Mouse (Mus musculus) kidney, embryonic 16.5 days (tissue): ENCODE results near the gene Cbx6. TPM values are rescaled to one million over a fixed set of nuclear protein-coding genes. Genes with fewer than 3 reads are reported as not detected.

Experiments
- ATAC-seq: fragments of 200-750 bp; cut with Nextera tagmentation; 2 replicates; pipeline ENCODE4 v1.8.0; 2017; ENCODE audit warnings: moderate TSS enrichment; ENCODE audit not compliant: low FRiP score, low TSS enrichment
- H3K27ac ChIP-seq: fragments of 300-500 bp; sonication (generic); 2 replicates; pipeline ENCODE4 v1.5.1; 2014; ENCODE audit warnings: low read length
- H3K27me3 ChIP-seq: fragments of 300-500 bp; sonication (generic); 2 replicates; pipeline ENCODE4 v1.6.1; 2014; ENCODE audit warnings: low read length, control low read depth, mixed read lengths; ENCODE audit not compliant: insufficient read depth
- H3K36me3 ChIP-seq: fragments of 300-500 bp; sonication (generic); 2 replicates; pipeline ENCODE4 v1.6.1; 2014; ENCODE audit warnings: low read length, control low read depth, mixed read lengths; ENCODE audit not compliant: insufficient read depth
- H3K4me1 ChIP-seq: fragments of 300-500 bp; sonication (generic); 2 replicates; pipeline ENCODE4 v1.6.1; 2014; ENCODE audit warnings: low read length, control low read depth, mixed read lengths; ENCODE audit not compliant: insufficient read depth
- H3K4me2 ChIP-seq: fragments of 300-500 bp; sonication (generic); replicated peaks from 2 replicates; pipeline ENCODE4 v1.6.1; 2014; ENCODE audit warnings: low read depth, low read length
- H3K4me3 ChIP-seq: fragments of 300-500 bp; sonication (generic); 2 replicates; pipeline ENCODE4 v1.5.1; 2014; ENCODE audit warnings: mild to moderate bottlenecking, low read length
- H3K9ac ChIP-seq: fragments of 300-500 bp; sonication (generic); replicated peaks from 2 replicates; pipeline ENCODE4 v1.6.1; 2014; ENCODE audit warnings: low read length
- H3K9me3 ChIP-seq: fragments of 300-500 bp; sonication (generic); 2 replicates; pipeline ENCODE4 v1.6.1; 2016; ENCODE audit warnings: low read length, control low read depth
- WGBS: fragments of 180-500 bp; shearing (Covaris S2); extraction: QIAGEN DNeasy Blood & Tissue Kit; methylation state at CpG from one replicate; pipeline ENCODE4 v1.1.7; 2014; 5-methylcytosine and 5-hydroxymethylcytosine counted together
- polyA plus RNA-seq: library from polyadenylated mRNA; unstranded; fragments of >200 nt; fragmentation: Nextera tagmentation; extraction: Ambion mirVana; gene quantifications from 2 replicates; pipeline ENCODE4 v1.2.1, GENCODE M21; 2015

Cbx6 gene
- 52.1 and 58.8 TPM in 2 replicates for polyA plus RNA-seq

GRCm38 (mm10) chr15:79834130-79834880, at the start of gene Cbx6, which contains the start of gene Npcd:
TSS of gene Cbx6 (minus strand) at chr15:79834688.
TSS of gene Npcd (minus strand) at chr15:79834237.
- peaks cover 42% of the 10 kb centered on the region for H3K4me1 ChIP-seq
- peak within 1 kb of the TSS; percentile 84 for H3K4me3 ChIP-seq
- under 1% methylated on average over 58 of the region's 58 CpGs for WGBS

DNA sequence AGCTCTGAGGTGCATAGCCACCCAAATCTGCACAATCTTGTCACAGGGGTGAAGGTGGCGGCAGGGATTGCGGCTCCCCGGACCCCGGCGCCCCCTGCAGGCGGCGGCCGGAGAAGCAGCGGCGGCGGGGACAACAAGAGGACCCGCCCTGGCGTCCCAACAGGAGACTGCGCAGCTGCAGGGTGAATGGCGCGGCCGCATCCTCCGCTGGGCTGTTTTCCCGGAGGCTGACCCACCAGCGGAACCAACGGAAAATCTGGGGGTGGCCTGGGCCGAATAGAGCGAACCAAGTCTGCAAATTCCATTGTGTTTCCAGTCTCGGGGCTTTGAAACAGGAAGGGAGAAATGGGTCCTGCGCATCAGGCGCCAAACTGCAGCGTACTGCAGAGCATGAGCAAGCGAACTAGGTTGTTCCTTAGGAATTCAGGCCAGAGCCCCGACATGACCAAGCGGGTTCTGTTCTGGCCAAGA, 48.9 kb upstream of the Cbx6 start:
- H3K4me1 ChIP-seq = peaks cover 21% of the 10 kb centered on the region; the same call in 1 of the 2 replicates
- peak overlapping the region; percentile 78 for H3K4me2 ChIP-seq
- ATAC-seq = peak; percentile 91
- H3K36me3 ChIP-seq = no peaks in the 10 kb centered on the region
- H3K27me3 ChIP-seq = no peaks in the 10 kb centered on the region
- H3K27ac ChIP-seq = peak overlapping the region; percentile 94
- WGBS = under 1% methylated on average over 30 of the region's 30 CpGs
- H3K9me3 ChIP-seq = no peaks in the 10 kb centered on the region
- peak overlapping the region; percentile 53 for H3K4me3 ChIP-seq
- peak overlapping the region; percentile 71 for H3K9ac ChIP-seq

More at GRCm38 (mm10) chr15:79834130-79834880, at the start of gene Cbx6, which contains the start of gene Npcd:
- Histone ChIP-seq H3K27me3 (no peaks in the 10 kb centered on the region), H3K9me3 (no peaks in the 10 kb centered on the region), H3K9ac (peak within 1 kb of the TSS; percentile 93), H3K27ac (peak within 1 kb of the TSS; percentile 94), H3K4me2 (peak within 1 kb of the TSS; percentile 97), H3K36me3 (peaks cover 7% of the 10 kb centered on the region; the same call in 1 of the 2 replicates)
- ATAC-seq = peak; percentile 88

DNA sequence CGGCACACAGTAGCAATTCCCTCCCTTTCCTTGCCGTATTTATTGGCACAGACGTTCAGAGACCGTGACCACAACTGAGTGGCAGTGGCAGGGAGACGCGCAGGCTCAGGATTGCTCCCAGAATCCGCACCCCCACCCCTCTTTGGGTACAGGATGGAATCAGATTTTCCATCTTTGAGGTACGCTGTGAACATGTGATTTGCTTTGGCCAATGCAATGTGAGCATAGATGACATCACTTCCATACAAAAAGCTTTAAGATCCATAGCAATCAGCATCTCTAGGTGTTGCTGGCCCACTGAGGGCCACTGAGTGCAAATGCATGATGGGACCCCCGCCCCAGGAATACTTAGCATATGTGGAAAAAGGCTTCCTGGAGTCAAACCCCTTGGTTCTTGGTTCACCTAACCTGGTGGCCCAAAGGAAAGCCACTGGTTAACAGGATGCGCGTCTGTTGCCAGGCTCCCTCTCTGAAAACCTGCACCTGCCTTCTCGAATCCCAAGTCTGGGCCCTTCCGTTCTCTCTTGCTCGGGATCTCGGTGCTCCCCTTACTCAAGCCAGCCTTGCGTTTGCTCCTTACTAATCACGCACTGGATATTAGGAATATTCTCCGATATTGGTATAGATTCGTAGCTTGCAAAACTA, 48.3 kb upstream of the Cbx6 start:
- Histone ChIP-seq H3K4me3 (peak overlapping the region; percentile 53), H3K27me3 (no peaks in the 10 kb centered on the region), H3K9ac (peak overlapping the region; percentile 71), H3K36me3 (no peaks in the 10 kb centered on the region), H3K27ac (no peak overlapping the region), H3K9me3 (no peaks in the 10 kb centered on the region), H3K4me2 (peak overlapping the region; percentile 78), H3K4me1 (peaks cover 23% of the 10 kb centered on the region; the same call in 1 of the 2 replicates)
- WGBS = 19% methylated on average over 19 of the region's 19 CpGs
- no peak for ATAC-seq

DNA sequence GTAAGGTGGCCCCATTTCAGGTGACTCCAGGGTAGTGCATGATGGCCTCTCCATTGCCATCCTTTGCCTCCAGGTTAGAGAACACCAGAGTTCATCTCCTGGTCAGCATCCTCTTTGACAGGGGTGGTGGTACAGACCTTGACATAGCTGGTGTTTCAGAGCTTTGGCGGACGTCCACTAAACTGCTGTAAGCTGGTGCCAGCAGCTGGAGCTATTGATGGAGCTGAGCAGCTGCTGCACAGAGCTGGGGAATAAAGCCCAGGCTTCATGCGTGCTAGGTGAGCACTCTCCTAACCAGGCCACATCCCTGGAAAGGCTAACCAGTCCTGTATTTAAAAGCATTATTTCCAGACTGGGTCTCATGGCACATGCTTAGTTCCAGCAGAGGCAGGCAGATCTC, 46.0 kb upstream of the Cbx6 start:
- Histone ChIP-seq H3K4me2 (no peak overlapping the region), H3K27ac (no peak overlapping the region), H3K4me1 (peaks cover 23% of the 10 kb centered on the region; the same call in 1 of the 2 replicates), H3K27me3 (no peaks in the 10 kb centered on the region), H3K9ac (no peak overlapping the region), H3K4me3 (no peak overlapping the region), H3K9me3 (no peaks in the 10 kb centered on the region), H3K36me3 (no peaks in the 10 kb centered on the region)
- ATAC-seq = no peak
- WGBS = 91% methylated on average over 3 of the region's 3 CpGs

- H3K27me3 ChIP-seq = no peaks in the 10 kb centered on the region
- peaks cover 23% of the 10 kb centered on the region; the same call in 1 of the 2 replicates for H3K4me1 ChIP-seq
- peak overlapping the region; percentile 91 for H3K27ac ChIP-seq
- no peaks in the 10 kb centered on the region for H3K36me3 ChIP-seq
- ATAC-seq = peak; percentile 46; the same call in 1 of the 2 replicates
- H3K9me3 ChIP-seq = no peaks in the 10 kb centered on the region
- peak overlapping the region; percentile 49; the same call in 1 of the 2 replicates for H3K9ac ChIP-seq
- 26% methylated on average over 13 of the region's 13 CpGs for WGBS
- no peak overlapping the region for H3K4me3 ChIP-seq
- peak overlapping the region; percentile 31; the same call in 1 of the 2 replicates for H3K4me2 ChIP-seq
These were observed 44.8 kb upstream of the Cbx6 start for GRCm38 (mm10) chr15:79879319-79879718.

GRCm38 (mm10) chr15:79878725-79879136, 44.2 kb upstream of the Cbx6 start:
- H3K4me3 ChIP-seq = no peak overlapping the region
- H3K4me2 ChIP-seq = peak overlapping the region; percentile 31; the same call in 1 of the 2 replicates
- peaks cover 23% of the 10 kb centered on the region; the same call in 1 of the 2 replicates for H3K4me1 ChIP-seq
- H3K9ac ChIP-seq = peak overlapping the region; percentile 49; the same call in 1 of the 2 replicates
- H3K9me3 ChIP-seq = no peaks in the 10 kb centered on the region
- 43% methylated on average over 6 of the region's 6 CpGs for WGBS
- H3K27me3 ChIP-seq = no peaks in the 10 kb centered on the region
- H3K36me3 ChIP-seq = no peaks in the 10 kb centered on the region
- peak overlapping the region; percentile 91 for H3K27ac ChIP-seq
- no peak for ATAC-seq

GRCm38 (mm10) chr15:79875261-79875995, 40.9 kb upstream of the Cbx6 start:
- Histone ChIP-seq H3K4me2 (no peak overlapping the region), H3K4me1 (peaks cover 15% of the 10 kb centered on the region; the same call in 1 of the 2 replicates), H3K9me3 (no peaks in the 10 kb centered on the region), H3K36me3 (no peaks in the 10 kb centered on the region), H3K9ac (no peak overlapping the region), H3K27ac (no peak overlapping the region), H3K4me3 (no peak overlapping the region), H3K27me3 (no peaks in the 10 kb centered on the region)
- no peak for ATAC-seq
- WGBS = 61% methylated on average over 18 of the region's 18 CpGs

GRCm38 (mm10) chr15:79873995-79874394, 39.5 kb upstream of the Cbx6 start:
- 68% methylated on average over 2 of the region's 2 CpGs for WGBS
- Histone ChIP-seq H3K9ac (no peak overlapping the region), H3K4me3 (no peak overlapping the region), H3K4me1 (peaks cover 8% of the 10 kb centered on the region; the same call in 1 of the 2 replicates), H3K36me3 (no peaks in the 10 kb centered on the region), H3K27ac (no peak overlapping the region), H3K9me3 (no peaks in the 10 kb centered on the region; the same call in 1 of the 2 replicates), H3K27me3 (no peaks in the 10 kb centered on the region), H3K4me2 (no peak overlapping the region)
- no peak for ATAC-seq

GRCm38 (mm10) chr15:79873545-79873944, 39.1 kb upstream of the Cbx6 start:
- 93% methylated on average over 8 of the region's 8 CpGs for WGBS
- Histone ChIP-seq H3K9ac (no peak overlapping the region), H3K9me3 (no peaks in the 10 kb centered on the region; the same call in 1 of the 2 replicates), H3K27me3 (no peaks in the 10 kb centered on the region), H3K4me2 (no peak overlapping the region), H3K4me1 (peaks cover 4% of the 10 kb centered on the region; the same call in 1 of the 2 replicates), H3K27ac (no peak overlapping the region), H3K4me3 (no peak overlapping the region), H3K36me3 (no peaks in the 10 kb centered on the region)
- no peak for ATAC-seq
